Mouse (Mus musculus): ENCODE data around the gene Slc10a4. TPM values are rescaled to one million over a fixed set of nuclear protein-coding genes. Genes with fewer than 3 reads are reported as not detected.

Slc10a4 gene
- polyA plus RNA-seq (2012; rRNA removed): 0.25 and 1.3 TPM in 2 replicates

DNA sequence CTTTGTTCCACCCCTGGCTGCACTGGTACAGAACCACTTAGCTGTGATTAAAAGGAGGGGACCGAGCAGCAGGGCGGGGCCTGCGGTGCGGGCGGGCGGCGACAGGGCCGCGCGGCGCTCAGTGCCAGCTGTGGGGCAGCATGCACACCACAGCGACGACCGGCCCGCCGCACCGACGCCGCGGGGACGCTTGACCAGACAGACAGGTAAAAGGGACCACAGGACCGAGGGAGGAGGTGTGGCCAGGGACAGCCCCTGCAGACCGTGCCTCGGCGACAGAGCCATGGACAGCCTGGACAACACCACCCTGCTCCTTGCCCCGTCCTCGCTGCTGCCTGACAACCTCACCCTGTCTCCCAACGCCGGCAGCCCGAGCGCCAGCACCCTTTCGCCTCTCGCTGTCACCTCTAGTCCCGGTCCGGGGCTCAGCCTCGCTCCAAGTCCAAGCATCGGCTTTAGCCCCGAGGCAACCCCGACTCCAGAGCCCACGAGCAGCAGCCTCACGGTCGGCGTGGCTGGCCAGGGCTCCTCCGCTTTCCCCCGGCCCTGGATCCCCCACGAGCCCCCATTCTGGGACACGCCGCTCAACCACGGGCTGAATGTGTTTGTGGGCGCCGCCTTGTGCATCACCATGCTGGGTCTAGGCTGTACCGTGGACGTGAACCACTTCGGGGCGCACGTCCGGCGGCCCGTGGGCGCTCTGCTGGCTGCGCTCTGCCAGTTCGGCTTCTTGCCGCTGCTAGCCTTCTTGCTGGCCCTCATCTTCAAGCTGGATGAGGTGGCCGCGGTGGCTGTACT is at the start of gene Slc10a4:
Gene Slc10a4 (plus strand): TSS at position 100 of the 798 bp plus-strand sequence.
- Histone ChIP-seq H3K4me3 (ENCODE audit: insufficient read depth, low read length) (no peak within 1 kb of the TSS), H3K27ac (ENCODE audit: insufficient read depth, low read length) (no peak within 1 kb of the TSS), H3K4me1 (ENCODE audit: control insufficient read depth, insufficient read depth, low read length) (no peaks in the 10 kb centered on the region)
- no peak for TF ChIP-seq POLR2A (IDR thresholded peaks at IDR 0.05; ENCODE audit: extremely low read depth, insufficient read depth, low read length)
- TF ChIP-seq CTCF (IDR thresholded peaks at IDR 0.05; ENCODE audit: extremely low read depth, insufficient read depth, low read length): no peak

DNA sequence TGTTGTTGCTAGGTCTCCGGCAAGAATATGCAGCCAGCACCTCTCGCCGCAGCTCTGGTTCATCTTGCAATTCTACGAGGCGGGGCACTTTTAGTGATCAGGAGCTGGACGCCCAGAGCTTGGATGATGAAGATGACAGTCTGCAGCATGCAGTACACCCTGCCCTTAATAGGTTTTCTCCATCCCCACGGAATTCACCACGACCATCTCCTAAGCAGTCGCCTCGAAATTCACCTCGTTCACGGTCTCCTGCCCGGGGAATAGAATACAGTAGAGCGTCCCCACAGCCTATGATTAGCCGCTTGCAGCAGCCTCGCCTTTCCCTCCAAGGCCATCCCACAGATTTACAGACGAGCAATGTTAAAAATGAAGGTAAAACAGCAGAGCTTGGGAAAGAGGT is 49.4 kb upstream of the Slc10a4 start:
- Histone ChIP-seq H3K4me3 (ENCODE audit: insufficient read depth, low read length) (no peak overlapping the region), H3K27ac (ENCODE audit: insufficient read depth, low read length) (no peak overlapping the region), H3K4me1 (ENCODE audit: control insufficient read depth, insufficient read depth, low read length) (no peaks in the 10 kb centered on the region)
- no peak for TF ChIP-seq CTCF (IDR thresholded peaks at IDR 0.05; ENCODE audit: extremely low read depth, insufficient read depth, low read length)
- TF ChIP-seq POLR2A (IDR thresholded peaks at IDR 0.05; ENCODE audit: extremely low read depth, insufficient read depth, low read length): no peak

DNA sequence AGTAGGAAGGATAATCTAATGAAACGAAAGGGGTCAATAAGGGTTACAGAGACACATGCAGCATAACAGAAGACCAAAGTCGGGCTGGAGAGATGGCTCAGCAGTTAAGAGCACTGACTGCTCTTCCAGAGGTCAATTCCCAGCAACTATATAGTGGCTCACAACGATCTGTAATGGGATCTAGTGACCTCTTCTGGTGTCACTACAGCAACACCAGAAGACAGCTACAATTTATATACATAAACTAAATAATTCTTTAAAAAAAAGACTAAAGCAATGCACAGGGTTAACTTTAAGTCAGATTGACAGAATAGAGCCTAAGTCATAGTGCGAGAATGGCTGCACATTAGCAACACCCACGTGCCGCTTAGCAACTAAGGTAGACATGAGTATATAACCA is 46.6 kb upstream of the Slc10a4 start:
- Histone ChIP-seq H3K27ac (ENCODE audit: insufficient read depth, low read length) (no peak overlapping the region), H3K4me3 (ENCODE audit: insufficient read depth, low read length) (no peak overlapping the region), H3K4me1 (ENCODE audit: control insufficient read depth, insufficient read depth, low read length) (no peaks in the 10 kb centered on the region)
- TF ChIP-seq POLR2A (IDR thresholded peaks at IDR 0.05; ENCODE audit: extremely low read depth, insufficient read depth, low read length) (no peak), CTCF (IDR thresholded peaks at IDR 0.05; ENCODE audit: extremely low read depth, insufficient read depth, low read length) (no peak)

DNA sequence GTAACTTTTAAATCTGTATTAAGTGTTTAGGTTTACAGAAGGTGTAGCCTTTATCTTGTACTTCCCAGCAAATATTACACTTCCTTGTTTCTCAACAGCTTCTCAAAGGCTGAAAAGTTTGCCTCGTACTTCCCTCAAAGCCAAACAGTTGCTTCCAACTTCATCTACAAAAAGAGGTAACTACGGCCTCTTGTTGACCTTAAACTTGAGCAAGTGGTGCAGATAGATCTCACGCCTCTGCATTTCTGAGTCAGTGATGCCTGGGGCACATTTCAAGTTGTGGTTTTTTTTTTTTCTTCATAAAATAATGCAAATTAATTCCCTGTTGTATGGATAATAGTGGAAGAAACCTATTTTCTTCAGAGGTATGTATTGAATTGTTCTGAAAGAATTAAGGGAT is 41.0 kb upstream of the Slc10a4 start:
- Histone ChIP-seq H3K4me3 (ENCODE audit: insufficient read depth, low read length) (no peak overlapping the region), H3K27ac (ENCODE audit: insufficient read depth, low read length) (no peak overlapping the region), H3K4me1 (ENCODE audit: control insufficient read depth, insufficient read depth, low read length) (no peaks in the 10 kb centered on the region)
- TF ChIP-seq POLR2A (IDR thresholded peaks at IDR 0.05; ENCODE audit: extremely low read depth, insufficient read depth, low read length) (no peak), CTCF (IDR thresholded peaks at IDR 0.05; ENCODE audit: extremely low read depth, insufficient read depth, low read length) (no peak)

DNA sequence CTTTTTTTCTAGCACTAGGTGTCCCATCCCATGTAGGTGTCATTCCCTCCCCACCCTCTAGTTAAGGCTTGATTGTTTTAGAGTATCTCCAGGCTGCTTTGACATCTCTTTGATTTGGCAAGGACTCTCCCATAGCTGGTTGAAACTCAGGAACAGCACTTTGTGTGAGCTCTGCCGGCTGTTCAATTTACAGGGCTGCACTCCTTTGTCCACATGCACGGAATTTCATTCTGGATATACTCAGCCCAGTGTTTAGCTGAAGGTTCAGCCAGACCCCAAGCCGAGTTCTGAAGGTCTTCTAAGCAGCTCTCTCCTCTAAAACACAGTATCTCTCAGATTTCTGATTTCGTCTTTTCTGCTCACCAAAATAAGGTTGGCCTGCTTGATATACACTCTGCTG is 34.2 kb upstream of the Slc10a4 start:
- TF ChIP-seq CTCF (IDR thresholded peaks at IDR 0.05; ENCODE audit: extremely low read depth, insufficient read depth, low read length) (no peak), POLR2A (IDR thresholded peaks at IDR 0.05; ENCODE audit: extremely low read depth, insufficient read depth, low read length) (no peak)
- Histone ChIP-seq H3K4me3 (ENCODE audit: insufficient read depth, low read length) (no peak overlapping the region), H3K27ac (ENCODE audit: insufficient read depth, low read length) (no peak overlapping the region), H3K4me1 (ENCODE audit: control insufficient read depth, insufficient read depth, low read length) (no peaks in the 10 kb centered on the region; the same call in 1 of the 2 replicates)

DNA sequence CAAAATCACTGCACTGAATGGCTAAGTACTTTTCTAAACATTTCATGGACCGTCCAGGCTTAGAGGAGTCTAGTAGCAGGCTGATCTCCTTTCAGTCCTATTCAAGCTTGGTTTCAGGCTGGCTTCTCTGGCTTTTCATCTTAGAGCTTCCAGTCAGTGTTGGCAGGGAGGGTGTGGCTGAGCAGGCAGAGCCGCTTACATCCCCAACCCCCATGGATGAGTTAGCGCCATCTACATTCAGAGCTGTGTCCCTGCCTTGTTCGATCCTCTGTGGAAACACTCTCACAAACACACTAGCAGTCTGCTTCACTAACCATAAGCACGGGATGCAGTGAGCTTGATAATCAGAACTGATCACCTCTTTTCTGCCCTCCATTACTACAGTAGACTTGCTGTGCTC is 33.7 kb upstream of the Slc10a4 start:
- no peak overlapping the region for H3K4me3 ChIP-seq (ENCODE audit: insufficient read depth, low read length)
- no peak overlapping the region for H3K27ac ChIP-seq (ENCODE audit: insufficient read depth, low read length)
- H3K4me1 ChIP-seq (ENCODE audit: control insufficient read depth, insufficient read depth, low read length): no peaks in the 10 kb centered on the region; the same call in 1 of the 2 replicates
- TF ChIP-seq CTCF (IDR thresholded peaks at IDR 0.05; ENCODE audit: extremely low read depth, insufficient read depth, low read length) (no peak), POLR2A (IDR thresholded peaks at IDR 0.05; ENCODE audit: extremely low read depth, insufficient read depth, low read length) (no peak)

DNA sequence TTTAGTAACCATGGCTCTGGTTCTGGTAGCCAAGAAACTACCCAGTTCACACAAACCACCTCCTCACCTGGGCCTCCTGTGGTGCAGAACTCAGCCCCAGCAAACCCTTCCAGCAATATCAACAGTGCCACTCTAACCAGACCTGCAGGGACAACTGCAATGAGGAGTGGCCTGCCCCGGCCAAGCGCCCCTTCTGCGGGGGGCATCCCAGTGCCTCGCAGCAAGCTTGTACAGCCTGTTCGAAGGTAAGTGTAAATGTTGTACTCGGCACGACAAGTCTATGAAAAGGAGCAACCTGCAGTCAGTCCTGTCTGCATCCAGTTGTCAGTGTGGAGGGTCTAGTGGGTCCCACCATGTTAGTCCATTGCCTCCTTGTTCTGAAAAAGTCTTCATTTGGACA is 32.1 kb upstream of the Slc10a4 start, which contains the start of gene Gm10135:
Gene Gm10135 (minus strand): TSS at position 101 of the 400 bp plus-strand sequence.
- no peaks in the 10 kb centered on the region; the same call in 1 of the 2 replicates for H3K4me1 ChIP-seq (ENCODE audit: control insufficient read depth, insufficient read depth, low read length)
- no peak within 1 kb of the TSS for H3K4me3 ChIP-seq (ENCODE audit: insufficient read depth, low read length)
- TF ChIP-seq POLR2A (IDR thresholded peaks at IDR 0.05; ENCODE audit: extremely low read depth, insufficient read depth, low read length): no peak
- TF ChIP-seq CTCF (IDR thresholded peaks at IDR 0.05; ENCODE audit: extremely low read depth, insufficient read depth, low read length): no peak
- H3K27ac ChIP-seq (ENCODE audit: insufficient read depth, low read length): no peak within 1 kb of the TSS

DNA sequence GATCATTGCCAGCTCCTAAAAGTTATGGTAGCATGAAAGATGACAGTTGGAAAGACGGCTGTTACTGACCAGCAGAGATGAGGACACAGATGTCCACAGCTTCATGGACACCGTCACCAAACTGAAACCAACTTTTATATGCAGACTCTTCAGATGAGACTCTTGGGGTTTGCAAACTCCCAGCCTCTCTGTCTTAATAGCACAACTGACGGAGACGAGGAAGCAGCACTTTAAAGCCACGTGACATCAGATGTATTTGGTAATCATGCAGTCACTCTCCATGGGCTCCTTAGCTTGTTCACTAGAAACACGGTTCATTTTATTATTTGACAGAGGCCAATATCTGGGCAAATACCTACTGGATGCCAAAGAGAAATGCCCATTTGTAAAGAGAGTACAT is 30.7 kb upstream of the Slc10a4 start:
- TF ChIP-seq CTCF (IDR thresholded peaks at IDR 0.05; ENCODE audit: extremely low read depth, insufficient read depth, low read length) (no peak), POLR2A (IDR thresholded peaks at IDR 0.05; ENCODE audit: extremely low read depth, insufficient read depth, low read length) (no peak)
- Histone ChIP-seq H3K4me3 (ENCODE audit: insufficient read depth, low read length) (no peak overlapping the region), H3K27ac (ENCODE audit: insufficient read depth, low read length) (no peak overlapping the region), H3K4me1 (ENCODE audit: control insufficient read depth, insufficient read depth, low read length) (no peaks in the 10 kb centered on the region; the same call in 1 of the 2 replicates)

DNA sequence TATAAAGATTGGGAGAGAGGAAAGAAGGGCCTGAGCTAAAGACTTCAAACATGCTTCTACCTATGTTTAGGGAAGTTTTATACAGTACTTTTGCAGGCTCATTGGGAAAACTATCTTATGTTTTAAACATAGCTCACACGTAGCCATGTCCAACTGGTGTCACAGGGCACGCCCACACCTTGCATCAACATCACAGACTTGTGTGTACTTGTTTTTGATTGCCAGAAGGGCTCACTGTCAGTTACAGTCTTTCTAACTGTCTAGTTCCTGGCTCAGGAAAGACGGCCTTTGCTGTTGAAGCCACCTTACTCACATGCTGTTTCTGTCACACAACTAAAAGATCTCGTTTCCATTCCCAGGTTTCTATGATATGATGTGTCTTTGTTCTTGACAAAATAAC is 30.1 kb upstream of the Slc10a4 start:
- no peak for TF ChIP-seq CTCF (IDR thresholded peaks at IDR 0.05; ENCODE audit: extremely low read depth, insufficient read depth, low read length)
- no peak for TF ChIP-seq POLR2A (IDR thresholded peaks at IDR 0.05; ENCODE audit: extremely low read depth, insufficient read depth, low read length)
- no peaks in the 10 kb centered on the region; the same call in 1 of the 2 replicates for H3K4me1 ChIP-seq (ENCODE audit: control insufficient read depth, insufficient read depth, low read length)
- no peak overlapping the region for H3K27ac ChIP-seq (ENCODE audit: insufficient read depth, low read length)
- H3K4me3 ChIP-seq (ENCODE audit: insufficient read depth, low read length): no peak overlapping the region

DNA sequence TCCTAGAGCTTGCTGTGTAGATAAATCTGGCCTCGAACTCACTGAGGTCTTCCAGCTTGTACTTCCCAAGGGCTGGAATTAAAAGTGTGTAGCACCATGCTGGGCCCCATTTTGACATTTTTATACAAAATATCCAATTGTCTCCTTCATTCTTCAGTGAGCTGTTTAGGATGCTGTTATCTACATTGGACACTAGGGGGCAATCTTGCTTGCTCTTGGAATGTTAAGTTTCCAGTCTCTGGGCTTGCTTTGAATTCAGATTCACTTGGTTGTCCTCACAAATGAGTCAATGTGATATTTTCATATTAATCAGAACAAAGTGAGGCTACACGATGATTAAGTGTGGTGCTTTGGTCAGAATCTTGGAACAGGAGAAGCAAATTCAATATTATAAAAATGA is 22.6 kb upstream of the Slc10a4 start:
- H3K4me1 ChIP-seq (ENCODE audit: control insufficient read depth, insufficient read depth, low read length): no peaks in the 10 kb centered on the region
- no peak overlapping the region for H3K27ac ChIP-seq (ENCODE audit: insufficient read depth, low read length)
- no peak overlapping the region for H3K4me3 ChIP-seq (ENCODE audit: insufficient read depth, low read length)
- TF ChIP-seq POLR2A (IDR thresholded peaks at IDR 0.05; ENCODE audit: extremely low read depth, insufficient read depth, low read length) (no peak), CTCF (IDR thresholded peaks at IDR 0.05; ENCODE audit: extremely low read depth, insufficient read depth, low read length) (peak; percentile 49; the same call in 1 of the 2 replicates)

Data from cortical plate, adult 2 months (tissue).